Mouse (Mus musculus) layer of hippocampus, postnatal 10 days (tissue): Measurements from ENCODE around the gene Cracr2b. TPM values are rescaled to one million over a fixed set of nuclear protein-coding genes. Genes with fewer than 3 reads are reported as not detected.
"Not testable (repeated sequence)": the region's sequence is repeated elsewhere in the genome, so short reads cannot be mapped to it uniquely, and the experiment has no call there.

Source experiments
- DNase-seq, 2 experiments: peaks; one replicate each; pipeline ENCODE4 v3.0.0; 2021; ENCODE audit warnings: low spot score in 2 of 2
- total RNA-seq, 2 experiments: library from RNA; stranded (reverse); gene quantifications; 2 replicates each; pipeline ENCODE4 v1.2.3; 2021

Cracr2b gene
- total RNA-seq, 2 experiments from 2014 or later: 4.6 to 7.2 TPM

DNA sequence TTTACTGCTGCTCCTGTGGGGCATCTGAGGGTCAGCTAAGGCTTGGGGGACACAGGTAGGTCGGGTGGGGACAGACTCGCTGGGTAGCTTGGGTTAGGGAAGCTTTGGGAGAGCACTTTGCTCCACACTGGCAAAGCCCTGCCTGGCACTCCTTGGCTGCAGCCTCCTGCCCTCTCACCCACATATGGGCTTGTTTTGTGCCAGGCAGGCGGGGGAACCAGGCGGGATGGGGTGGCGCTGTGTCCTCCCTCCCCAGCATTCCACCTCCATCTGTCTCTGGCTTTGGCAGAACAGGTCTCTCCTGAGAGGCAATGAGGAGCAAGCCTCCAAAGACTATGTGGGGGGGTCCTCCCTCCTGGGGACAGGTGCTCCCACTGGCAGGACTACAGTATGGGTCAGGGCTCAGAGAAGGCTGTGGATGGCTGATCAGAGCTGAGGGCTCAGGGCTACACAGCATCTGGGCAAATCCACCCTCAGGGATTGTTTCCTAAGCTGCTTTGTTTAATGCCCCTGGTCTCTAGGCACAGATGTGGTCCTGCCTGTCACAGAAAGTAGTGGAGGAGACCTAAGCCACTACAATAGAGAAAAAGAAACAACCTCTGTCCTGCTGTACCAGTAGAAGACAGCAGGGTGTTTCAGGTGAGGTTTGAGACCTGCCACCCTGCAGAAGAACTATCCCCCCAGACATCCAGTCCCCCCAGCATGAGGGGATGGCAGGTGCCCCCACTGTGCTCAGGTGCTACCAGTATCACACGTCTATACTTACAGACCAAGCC, 28.0 kb upstream of the Cracr2b start:
- DNase-seq: no peak

DNA sequence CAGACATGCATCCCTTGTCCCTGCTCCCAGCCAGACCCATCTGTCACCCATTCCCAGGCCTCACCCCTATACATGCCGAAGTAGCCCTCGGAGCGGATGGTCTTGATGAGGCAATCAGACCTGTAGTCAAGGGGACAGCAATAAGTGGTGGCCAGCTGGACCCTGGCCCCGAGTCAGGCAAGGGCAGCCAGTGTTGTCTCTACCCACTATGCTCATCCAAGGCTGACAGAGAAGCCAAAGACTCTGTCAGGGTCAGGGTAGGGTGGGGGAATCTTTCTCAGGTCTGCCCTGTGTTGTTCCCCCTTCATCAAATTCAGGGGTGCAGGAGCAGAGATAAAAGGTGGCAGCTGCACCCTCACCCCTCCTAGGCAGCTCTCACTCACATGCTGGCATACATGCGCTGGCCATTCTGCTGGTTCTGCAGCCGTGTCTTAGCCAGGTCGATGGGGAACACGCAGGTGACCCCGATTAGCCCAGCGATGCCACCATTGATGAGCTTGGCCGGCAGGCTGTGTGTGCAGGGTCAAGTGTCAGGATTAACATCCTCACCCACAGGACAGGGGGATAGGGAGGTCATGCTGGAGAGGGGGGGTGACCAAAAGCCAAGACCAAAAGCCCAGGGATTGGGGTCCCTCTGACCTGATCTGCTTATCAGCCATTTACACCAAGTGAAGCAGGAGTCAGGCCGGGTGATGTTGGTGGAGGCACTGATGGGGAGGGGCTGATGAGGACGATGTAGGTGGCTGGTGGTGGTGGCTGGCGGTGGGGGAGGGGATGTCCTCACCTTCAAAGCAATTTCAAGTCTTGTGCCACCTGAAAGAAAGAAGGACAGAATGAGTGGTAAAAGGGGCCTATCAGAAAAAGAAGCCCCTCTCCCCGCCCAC, 27.1 kb upstream of the Cracr2b start:
- no peak for DNase-seq

DNA sequence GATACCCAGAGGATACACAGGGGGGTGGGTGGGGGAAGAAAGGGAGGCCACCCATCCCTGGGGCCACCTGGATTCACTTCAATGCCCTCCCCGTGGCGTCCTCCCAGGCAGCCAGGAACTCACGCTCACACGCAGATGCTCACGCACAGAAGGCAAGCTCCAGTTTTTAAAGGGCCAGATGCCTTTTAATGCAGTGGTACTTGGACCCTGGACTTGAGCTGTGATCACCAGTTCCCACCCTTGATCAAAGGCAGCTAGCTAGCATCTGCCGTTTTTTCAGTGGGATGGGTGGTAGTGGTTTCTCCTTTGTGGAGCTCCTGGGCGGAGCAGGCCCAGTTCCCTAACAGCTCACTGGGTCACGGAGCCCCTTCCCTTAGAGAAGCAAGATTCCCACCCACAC, 26.4 kb upstream of the Cracr2b start:
- peak; percentile 59 to 69 for DNase-seq

DNA sequence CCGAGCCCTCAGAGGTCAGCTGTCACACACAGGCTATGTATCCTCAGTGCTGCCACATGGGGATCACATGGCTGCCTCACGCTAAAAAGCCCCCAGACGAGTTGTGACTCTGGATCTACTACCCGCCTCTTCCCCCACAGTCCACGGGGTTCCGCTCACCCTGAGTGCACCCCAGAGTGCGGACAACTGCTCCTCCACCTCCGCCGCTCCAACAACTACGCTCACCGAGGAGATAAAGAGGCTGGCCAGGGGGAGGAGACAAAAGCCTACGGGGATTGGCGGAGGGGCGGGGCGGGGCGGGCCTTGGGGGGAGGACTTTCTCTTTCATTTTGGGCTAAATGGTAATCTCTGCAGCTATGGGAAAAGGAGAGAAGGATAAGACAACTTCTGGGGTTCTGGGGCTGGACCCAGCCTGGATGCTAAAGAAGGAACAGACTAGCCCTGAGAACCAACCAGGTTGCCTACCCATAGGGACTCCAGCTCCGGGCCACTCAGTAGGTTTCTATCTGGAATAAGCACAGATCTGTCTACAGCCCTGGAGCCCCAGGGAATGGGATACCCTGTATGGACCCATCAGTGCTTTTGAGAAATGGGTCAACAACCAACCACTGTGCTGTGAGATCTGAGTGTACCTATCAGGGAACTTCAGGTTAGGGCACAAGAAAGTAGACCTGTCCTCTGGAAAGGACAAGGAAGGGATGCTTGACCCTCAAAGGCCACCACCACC, 25.6 kb upstream of the Cracr2b start:
- peak in 1 of 2 experiments; percentile 50 for DNase-seq

DNA sequence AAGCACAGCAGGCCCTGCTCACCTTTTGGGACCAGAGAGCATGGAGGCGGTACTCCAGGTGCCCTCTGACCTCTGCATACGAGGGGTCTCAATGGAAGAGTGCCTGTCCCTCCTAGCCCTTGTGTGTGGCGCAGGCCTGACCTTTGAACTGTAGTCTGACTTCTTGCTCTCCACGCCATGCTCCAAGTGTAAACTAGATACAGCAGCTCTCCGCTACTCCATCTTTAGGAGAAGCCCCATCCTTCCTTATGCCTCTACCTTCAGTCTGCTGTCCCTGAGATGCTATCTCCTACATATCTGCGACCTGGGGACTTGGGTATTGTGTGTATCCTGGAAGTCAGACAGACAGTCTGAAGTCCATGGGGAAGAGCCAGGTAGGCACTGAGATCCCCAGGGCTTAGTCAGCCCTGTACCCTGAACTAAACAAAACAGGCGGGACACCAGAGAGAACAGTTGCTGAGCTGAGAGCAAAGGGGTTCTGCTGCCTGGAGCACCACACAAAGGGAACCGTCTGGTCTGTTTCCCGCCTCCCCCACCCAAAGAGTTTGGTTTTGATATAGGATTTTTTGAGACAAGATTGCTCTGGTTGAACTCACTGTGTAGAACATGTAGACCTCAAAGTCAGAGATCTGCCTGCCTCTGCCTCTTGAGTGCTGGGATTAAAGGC, 24.9 kb upstream of the Cracr2b start:
- DNase-seq: no peak

DNA sequence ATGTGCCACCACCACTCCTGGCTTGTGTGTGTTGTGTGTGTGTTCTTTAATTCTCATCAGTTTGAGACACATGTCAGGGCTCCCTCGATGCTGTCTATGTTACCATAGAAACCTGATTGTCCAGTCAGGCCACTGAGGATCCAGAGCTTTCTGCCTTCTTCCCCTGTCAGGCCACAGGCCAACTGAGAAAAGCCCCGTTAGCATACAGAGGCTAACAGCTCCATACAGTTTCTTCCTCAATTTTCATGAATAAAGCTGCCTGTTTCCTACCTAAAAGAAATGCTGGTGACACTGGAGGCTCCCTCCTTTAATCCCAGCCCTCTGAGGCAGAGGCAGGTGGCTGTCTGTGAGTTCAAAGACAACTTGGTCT, 24.4 kb upstream of the Cracr2b start:
- no peak for DNase-seq

DNA sequence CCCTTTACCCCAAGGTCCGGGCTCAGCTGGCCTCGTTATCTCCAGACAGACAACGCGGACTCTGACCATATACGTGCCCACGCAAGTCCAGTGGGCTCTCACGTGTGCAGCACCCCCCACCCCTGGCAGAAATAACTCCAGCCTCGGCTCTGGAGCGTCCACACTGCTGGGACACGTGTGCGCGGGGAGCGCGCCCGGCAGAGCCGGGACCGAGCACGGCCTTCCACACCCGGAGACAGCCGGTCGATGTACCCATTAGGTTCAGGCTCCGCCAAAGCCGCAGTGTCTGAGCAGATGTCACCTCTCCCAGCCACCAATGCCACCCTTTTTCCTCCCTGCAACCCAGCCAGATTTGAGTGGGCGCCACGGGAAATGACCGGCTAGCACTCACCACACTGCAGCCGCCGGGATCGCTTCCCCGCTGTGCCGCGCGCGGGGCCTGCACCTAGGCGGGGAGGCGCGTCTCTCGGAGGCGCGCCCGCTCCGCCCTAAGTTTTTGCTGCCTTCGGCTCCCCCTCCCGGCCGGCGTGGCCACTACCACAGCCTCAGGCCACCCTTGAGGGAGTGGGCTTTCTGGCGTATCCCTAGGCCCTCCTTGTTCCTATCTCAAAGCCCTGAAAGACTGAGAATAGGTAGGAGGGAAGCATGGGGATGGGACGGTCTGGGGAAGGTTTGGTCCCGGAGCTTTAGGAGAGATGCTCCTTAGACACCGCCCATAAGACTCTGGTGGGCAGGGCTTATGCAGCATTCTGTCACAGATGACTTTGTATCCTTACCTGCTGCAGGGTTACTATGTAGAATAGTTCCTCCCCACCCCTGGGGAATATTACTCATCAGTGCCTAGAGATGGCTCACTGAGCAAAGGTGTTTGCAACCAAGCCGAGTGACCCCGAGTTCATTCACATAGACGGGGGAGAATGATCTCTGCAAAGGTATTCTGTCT, 23.4 kb upstream of the Cracr2b start, which contains the start of gene Slc25a22:
Slc25a22 (minus strand) TSS at position 715 of the 943 bp plus-strand sequence.
- peak; percentile 84 to 90 for DNase-seq

DNA sequence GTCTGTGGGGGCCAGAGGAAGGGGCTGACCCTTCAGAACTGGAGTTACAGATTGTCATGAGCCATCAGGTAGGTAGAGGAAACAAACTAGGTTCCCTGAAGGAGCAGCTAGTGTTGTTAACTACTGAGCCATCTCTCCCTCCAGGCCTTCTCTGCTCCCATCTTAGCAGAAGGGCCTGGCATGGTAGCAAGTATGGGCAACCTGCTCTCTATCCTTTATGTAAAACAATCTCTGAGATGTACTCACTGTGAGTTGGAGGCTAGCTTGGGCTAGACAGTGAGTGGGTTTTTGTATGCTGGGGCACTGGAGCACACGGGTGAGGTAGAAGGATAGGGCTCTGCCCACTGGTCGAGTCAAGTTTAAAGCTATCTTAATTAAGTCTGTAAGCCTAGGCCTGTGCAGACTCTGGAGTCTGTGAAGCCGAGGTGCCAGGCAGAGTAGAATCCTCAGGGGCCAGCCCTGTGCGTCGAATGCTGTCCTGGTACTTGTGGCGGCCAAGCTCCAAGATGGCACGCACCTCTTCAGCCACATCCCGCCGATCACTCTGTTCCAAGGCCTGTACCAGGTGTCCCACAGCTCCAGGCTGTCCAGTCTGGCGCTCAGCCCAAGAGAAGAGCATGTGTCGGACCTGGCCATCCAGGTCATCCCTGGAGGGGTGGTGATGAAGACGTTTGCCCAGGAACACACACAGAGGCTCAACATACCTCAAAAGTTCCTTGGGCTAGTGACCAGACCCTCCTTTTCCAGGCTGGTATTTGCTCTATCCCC, 22.5 kb upstream of the Cracr2b start:
- no peak for DNase-seq

DNA sequence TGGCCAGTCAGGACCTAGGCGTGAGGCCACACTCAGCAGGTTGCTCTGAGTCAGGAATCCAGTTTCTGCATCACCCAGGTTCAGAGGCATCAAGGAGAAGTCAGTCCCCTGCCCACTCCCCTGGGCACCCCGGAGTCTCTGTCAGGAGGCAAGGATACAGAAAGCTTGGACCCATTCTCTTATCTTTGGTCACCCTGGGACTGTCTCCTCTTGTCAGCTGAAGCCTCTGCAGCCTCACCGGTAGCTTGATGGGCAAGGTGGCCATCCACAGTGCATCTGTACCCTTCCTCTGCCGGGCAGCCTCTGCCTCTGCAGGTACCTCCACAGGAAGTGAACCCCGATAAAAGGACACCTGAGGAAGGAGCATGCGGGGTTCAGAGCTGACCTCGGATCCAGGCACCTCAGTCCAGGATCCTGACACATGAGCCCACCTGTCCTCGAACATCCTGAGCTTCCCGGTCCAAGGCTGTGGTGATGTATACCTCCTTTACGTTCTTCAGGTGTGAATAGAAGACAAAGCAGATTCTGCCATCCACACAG, 21.7 kb upstream of the Cracr2b start:
- DNase-seq: no peak

DNA sequence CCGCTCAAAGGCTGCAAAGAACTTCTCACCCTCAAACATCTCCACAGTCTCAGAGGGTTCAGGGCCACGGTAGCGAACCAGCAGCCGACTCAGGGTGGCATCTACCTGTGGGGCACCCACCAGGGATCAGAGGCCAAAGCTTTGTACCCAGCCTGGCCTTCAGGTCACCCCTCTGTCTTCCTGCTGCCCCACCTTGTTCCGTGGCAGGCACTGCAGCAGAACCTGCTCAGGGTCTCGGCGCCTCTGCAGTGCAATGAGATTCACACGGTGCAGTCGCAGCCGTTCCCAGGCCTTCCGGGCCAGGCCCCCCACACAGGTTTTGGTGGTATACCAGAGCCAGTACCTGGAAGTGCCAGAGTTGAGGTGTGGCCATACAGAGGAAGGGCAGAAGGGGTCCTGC, 21.1 kb upstream of the Cracr2b start:
- DNase-seq: no peak

DNA sequence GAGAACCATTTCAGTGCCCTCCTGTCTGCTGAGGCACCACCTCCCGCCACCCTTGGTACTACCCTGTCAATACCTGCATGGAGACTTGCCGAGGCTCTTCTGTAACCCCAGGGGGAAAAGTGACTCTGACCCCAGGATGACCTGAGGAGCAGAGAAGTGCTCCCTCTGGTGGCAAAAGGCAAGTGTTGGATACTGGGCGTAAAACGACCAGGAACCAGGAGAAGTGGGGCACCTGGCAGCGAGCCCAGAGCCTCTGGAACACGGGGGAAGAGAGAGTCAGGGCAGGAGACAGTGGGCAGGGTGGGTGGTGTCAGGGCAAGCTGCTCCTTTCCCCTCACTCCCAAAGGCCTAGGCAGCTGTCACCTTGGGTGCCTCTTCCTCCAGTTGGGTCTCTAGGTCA, 20.3 kb upstream of the Cracr2b start:
- DNase-seq: peak; percentile 68 to 71

DNA sequence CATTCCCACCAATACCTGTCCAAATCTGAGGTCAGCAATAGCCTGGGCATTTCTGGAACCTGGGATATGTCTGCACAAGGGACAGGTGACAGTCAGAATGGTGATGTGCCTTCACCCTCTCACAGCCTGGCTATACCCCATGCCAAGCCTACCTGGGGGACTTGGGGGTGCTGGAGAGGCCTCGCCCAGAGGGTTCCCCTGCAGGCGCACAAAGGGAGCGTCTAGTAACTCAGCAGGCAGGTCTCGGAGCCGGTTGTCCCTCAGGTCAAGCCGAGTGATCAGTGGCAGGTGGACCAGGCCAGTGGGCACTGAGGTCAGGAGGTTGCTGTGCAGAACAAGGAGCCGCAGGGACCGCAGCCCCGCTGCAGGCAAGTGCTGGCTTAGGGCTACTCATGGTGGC, 19.4 kb upstream of the Cracr2b start:
- no peak for DNase-seq

DNA sequence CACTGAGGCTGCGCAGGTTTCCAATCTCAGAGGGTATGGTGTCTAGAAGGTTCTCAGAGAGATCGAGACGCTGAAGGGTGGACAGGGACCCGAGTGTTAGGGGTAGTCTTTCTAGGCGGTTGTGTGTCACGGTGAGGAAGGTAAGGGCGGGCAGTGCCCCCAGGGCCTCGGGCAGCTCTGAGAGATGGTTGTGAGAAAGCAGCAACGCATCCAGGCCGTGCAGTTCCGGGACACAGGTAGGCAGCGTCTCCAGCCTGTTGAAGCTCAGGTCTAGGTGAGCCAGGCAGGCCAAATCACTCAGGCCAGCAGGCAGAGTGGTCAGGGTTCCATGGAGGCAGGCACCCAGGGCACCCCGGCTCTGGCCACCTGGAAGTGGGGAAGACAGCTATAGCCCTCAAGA, 18.7 kb upstream of the Cracr2b start:
- no peak for DNase-seq

DNA sequence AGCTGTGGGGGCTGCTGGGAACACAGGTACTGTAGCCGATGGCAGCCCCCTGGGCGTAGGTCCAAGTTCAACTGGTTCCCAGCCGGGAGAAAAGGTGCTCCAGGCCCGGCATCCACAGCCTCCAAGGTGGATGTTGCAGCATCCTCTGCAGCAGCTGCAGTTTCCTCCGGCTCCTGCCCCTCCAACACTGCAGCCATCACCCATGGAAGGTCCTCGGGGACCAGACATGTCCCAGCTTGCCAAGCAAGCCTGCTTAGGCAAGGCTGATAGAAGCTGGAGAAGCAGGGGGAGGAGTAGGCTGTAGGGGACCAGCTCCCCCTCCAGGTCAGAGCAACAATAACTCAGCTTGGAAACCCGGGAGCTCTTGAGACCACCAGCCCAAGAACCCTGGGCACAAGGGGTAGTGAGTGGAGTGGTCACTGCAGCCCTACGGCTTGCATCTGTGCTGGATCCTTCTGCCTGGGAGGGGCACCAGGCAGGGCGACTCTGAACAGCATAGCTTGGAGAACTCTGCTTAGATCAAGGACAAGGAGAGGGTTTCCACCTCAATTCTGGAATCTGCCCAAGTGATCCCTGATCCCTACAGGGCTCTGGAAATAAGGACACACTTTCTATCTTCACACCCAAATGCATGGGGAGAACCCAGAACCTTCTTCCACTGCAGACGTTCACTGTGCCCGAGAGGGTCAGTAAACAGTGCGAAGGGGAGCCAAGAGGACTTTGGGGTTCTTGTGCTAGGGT, 17.6 kb upstream of the Cracr2b start:
- DNase-seq: peak in 1 of 2 experiments; percentile 19

DNA sequence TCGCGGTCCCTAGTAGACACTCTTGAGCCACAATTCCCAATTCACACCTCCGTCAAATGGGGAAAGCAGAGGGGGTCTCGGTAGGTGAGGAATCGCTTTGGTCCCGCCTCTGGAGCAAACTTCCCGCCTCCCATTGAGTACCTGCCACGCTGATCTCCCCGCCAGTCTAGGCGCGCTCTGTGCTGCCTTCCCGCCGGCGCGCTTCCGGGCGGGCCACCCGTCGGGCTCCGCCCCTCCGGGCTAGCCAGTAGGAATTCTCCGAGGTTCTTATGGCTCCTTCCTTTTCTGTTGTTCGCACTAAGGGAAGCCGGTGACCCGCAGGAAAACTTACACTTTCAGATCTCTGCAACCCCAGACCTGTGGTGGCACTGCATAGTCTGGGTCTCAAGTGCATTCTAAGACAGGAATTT, 17.1 kb upstream of the Cracr2b start, which contains the start of gene Pidd1:
Pidd1 (minus strand) TSS at position 198 of the 410 bp plus-strand sequence.
- peak in 1 of 2 experiments; percentile 14 for DNase-seq

DNA sequence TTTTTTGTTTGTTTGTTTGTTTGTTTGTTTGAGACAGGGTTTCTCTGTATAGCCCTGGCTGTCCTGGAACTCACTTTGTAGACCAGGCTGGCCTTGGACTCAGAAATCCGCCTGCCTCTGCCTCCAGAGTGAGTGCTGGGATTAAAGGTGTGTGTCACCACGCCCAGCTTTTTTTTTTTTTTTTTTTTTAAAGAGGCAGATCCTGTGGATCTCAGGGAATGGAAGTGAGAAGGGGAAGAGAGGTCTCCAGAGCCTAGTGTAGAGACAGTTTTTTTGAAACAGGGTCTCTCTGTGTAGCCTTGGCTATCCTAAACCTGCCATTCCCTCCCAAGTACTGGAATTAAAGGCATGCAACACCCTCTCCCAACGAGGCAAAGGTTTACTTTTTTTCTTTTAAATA, 14.5 kb upstream of the Cracr2b start:
- not testable (repeated sequence) for DNase-seq

DNA sequence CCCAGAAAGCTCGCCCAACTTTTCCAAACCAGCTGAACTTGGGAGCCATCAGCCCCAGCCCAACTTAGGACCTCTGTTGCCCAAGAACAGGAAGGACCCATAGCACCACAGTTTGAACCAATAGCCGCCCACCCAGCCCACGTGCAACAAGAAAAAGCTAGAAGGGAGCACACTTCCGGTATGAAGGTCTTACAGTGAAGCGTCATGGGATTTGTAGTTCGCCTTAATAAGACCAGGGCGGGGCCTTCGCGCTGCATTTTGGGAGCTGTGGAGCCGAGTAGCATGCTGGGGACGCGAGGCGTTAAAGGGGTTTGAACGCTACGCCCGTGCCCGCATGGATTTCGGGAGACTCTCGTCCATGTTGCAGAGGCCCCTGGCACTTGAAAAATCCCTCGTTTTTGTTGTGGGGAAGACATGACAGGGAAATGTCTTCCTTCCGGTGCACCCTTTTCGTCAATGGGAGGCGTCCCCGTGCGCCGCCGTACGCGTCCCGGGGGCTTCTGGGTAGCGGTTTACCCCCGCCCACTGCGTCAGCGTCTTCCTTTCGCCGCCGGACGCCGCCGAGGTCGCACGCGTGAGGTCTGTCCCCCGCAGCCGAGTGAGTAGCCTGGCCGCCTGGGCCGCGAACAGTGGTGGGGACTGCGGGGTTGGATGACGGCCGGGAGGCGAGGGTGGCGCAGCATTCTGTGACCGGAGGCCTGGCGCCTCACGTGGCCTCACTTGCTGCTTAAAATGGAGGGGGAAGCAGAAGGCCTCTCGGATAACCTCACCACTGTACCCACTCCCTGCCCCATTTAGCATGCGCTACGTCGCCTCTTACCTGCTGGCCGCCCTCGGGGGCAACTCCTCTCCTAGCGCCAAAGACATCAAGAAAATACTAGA, 13.5 kb upstream of the Cracr2b start, which contains the start of gene Rplp2:
Rplp2 (plus strand) TSS at position 261 of the 882 bp plus-strand sequence.
- DNase-seq: peak; percentile 93 to 95
